7 mouse cellular contexts compared by ENCODE assay signal in the genomic region with DNA sequence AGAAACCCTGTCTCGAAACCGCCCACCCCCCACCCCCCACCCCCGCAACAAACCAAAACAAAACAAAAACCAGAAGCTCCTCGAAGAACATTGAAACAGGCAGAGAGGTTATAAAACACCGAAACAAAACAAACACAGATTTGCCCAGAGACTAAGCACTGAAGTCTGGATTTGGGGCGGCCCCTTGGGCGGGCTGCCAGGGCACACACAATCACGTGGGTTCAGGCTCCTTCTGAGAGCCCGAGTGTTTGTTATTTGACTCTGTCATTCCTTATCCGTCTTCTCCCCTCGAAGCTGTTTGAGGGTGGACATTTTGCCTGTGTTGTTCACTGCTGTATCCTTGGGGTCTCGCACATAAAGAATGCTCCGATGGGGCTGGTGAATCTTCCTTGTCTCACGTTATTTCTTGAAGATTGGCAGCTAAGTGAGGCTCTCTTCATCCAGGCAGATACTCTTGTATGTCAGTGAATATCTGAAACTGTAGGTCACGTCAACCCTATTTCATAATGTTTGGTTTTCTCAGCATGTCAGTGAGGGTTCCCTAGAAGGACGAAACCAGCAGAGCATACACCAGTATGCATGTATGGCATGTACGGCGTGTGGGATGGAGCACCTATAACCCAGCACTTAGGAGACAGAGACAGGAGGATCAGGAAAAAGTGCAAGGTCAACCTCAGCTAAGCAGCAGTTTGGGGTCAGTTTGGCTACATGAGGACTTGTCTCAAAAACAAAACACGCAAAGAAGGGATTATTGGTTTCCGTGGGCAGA.
DNase-seq lines count a peak whose midpoint lies in the region; ATAC-seq and TF ChIP-seq lines count a peak whose summit lies in the region.

No protein-coding gene starts in this region.

- H3K4me1 ChIP-seq in kidney, embryonic 15.5 days: peaks cover 7% of the 10 kb centered on the region
- no peaks in the 10 kb centered on the region; the same call in 1 of the 2 replicates for H3K4me1 ChIP-seq in intestine, embryonic 16.5 days (ENCODE audit: control insufficient read depth, insufficient read depth, low read length)
- no peaks in the 10 kb centered on the region for H3K4me1 ChIP-seq in hindbrain, postnatal 0 days (ENCODE audit: insufficient read depth, low read length)

- ATAC-seq in kidney, embryonic 15.5 days (replicated peaks; ENCODE audit: low FRiP score): peak; percentile 59; the same call in 1 of the 2 replicates
- peak; percentile 65 for ATAC-seq in intestine, embryonic 16.5 days
- peak; percentile 81 for ATAC-seq in megakaryocyte-erythroid progenitor cell, adult 5-6 weeks (replicated peaks; ENCODE audit: low FRiP score, low TSS enrichment, poor library complexity, severe bottlenecking)
- ATAC-seq in hindbrain, postnatal 0 days: no peak

- H3K27ac ChIP-seq in kidney, embryonic 15.5 days: peak overlapping the region; percentile 87
- H3K27ac ChIP-seq in intestine, embryonic 16.5 days (ENCODE audit: low read length): peak overlapping the region; percentile 88
- no peak overlapping the region for H3K27ac ChIP-seq in hindbrain, postnatal 0 days

- 65% methylated on average over 20 of the region's 20 CpGs for WGBS in kidney, embryonic 15.5 days
- 59% methylated on average over 20 of the region's 20 CpGs for WGBS in intestine, embryonic 16.5 days
- WGBS in hindbrain, postnatal 0 days: 78% methylated on average over 20 of the region's 20 CpGs

- no peak overlapping the region for H3K9ac ChIP-seq in kidney, embryonic 15.5 days
- 0 out of 2 replicates have a peak overlapping the region, but pooled peaks have one; percentile 26 for H3K9ac ChIP-seq in intestine, embryonic 16.5 days (ENCODE audit: low read depth, low read length)
- H3K9ac ChIP-seq in hindbrain, postnatal 0 days (replicated peaks; ENCODE audit: low read length): no peak overlapping the region

- H3K4me2 ChIP-seq in kidney, embryonic 15.5 days: 0 out of 2 replicates have a peak overlapping the region, but pooled peaks have one; percentile 7
- H3K4me2 ChIP-seq in intestine, embryonic 16.5 days (ENCODE audit: low read depth, low read length): no peak overlapping the region
- no peak overlapping the region for H3K4me2 ChIP-seq in hindbrain, postnatal 0 days (ENCODE audit: low read depth, low read length)

- no peak overlapping the region for H3K4me3 ChIP-seq in kidney, embryonic 15.5 days (replicated peaks)
- no peak overlapping the region for H3K4me3 ChIP-seq in intestine, embryonic 16.5 days (ENCODE audit: low read length)
- H3K4me3 ChIP-seq in hindbrain, postnatal 0 days (ENCODE audit: low read length): no peak overlapping the region

- H3K27me3 ChIP-seq in kidney, embryonic 15.5 days: no peaks in the 10 kb centered on the region
- H3K27me3 ChIP-seq in intestine, embryonic 16.5 days (replicated peaks; ENCODE audit: control insufficient read depth, insufficient read depth, low read length): no peaks in the 10 kb centered on the region
- no peaks in the 10 kb centered on the region for H3K27me3 ChIP-seq in hindbrain, postnatal 0 days (ENCODE audit: insufficient read depth, low read length)

- DNase-seq in kidney, postnatal 25 days: no peak
- peak; percentile 37 for DNase-seq in brain, embryonic 14.5 days (ENCODE audit: low read depth)
- no peak for DNase-seq in hindbrain, postnatal 0 days (ENCODE audit: low spot score)
- DNase-seq in cerebellum, adult 11-12 months: no peak

- no peak for TF ChIP-seq CTCF in brain, embryonic 14.5 days (IDR thresholded peaks at IDR 0.05; ENCODE audit: borderline replicate concordance, extremely low read depth, insufficient read depth, insufficient read length)
- TF ChIP-seq CTCF in hindbrain, postnatal 0 days (IDR thresholded peaks at IDR 0.05; ENCODE audit: low read depth): no peak

- 0 out of 2 replicates have a peak, but pooled peaks cover 4% of the 10 kb centered on the region for H3K9me3 ChIP-seq in kidney, embryonic 15.5 days (replicated peaks)
- H3K9me3 ChIP-seq in intestine, embryonic 16.5 days (ENCODE audit: control insufficient read depth, low read length): no peaks in the 10 kb centered on the region
- H3K9me3 ChIP-seq in hindbrain, postnatal 0 days (ENCODE audit: low read length): no peaks in the 10 kb centered on the region

- TF ChIP-seq POLR2A in brain, embryonic 14.5 days (IDR thresholded peaks at IDR 0.05; ENCODE audit: borderline replicate concordance, extremely low read depth, insufficient read depth, insufficient read length, poor library complexity, severe bottlenecking): no peak

- H3K36me3 ChIP-seq in kidney, embryonic 15.5 days: no peaks in the 10 kb centered on the region
- no peaks in the 10 kb centered on the region for H3K36me3 ChIP-seq in intestine, embryonic 16.5 days (ENCODE audit: control insufficient read depth, insufficient read depth, low read length)
- no peaks in the 10 kb centered on the region for H3K36me3 ChIP-seq in hindbrain, postnatal 0 days (ENCODE audit: insufficient read depth, low read length)
